Mouse (Mus musculus): Measurements from ENCODE around the gene Krt15. TPM values are rescaled to one million over a fixed set of nuclear protein-coding genes. Genes with fewer than 3 reads are reported as not detected.

Krt15 gene
- total RNA-seq (2021) = not detected

DNA sequence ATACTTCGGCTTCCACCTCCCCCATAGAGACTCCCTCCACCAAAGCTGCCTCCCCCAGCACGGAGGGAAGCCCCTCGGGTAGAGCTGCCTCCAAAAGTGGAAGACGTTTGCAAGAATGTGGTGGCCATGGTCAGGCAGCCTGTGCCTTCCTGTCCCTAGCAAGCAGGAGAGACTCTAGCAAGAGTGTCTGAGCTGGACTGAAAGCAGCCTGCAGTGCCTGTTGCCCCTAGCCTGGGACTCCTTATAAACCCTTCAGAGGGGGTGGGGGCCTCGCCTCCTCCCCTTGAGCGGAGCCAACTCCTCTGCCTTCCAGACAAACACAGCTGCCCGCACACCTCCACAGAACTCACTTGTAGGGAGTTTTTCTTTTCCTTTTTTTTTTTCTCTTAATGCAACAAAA is at the start of gene Krt15:
TSS of gene Krt15 (minus strand) at position 198 of the 400 bp plus-strand sequence.
- no peak for DNase-seq (ENCODE audit: extremely low spot score in 1 of 2, low spot score in 2 of 2)
- intact Hi-C loops (cut with DNase I) = no loop called here

- DNase-seq (ENCODE audit: extremely low spot score in 1 of 2, low spot score in 2 of 2) = no peak
- intact Hi-C loops (cut with DNase I) = no loop called here
Measured at GRCm38 (mm10) chr11:100181725-100182124, 46.0 kb upstream of the Krt15 start.

- DNase-seq (ENCODE audit: extremely low spot score in 1 of 2, low spot score in 2 of 2) = no peak
- intact Hi-C loops (cut with DNase I) = no loop called here
Measured at GRCm38 (mm10) chr11:100179260-100179659, 43.5 kb upstream of the Krt15 start.

GRCm38 (mm10) chr11:100178307-100178706 is 42.6 kb upstream of the Krt15 start:
- no peak for DNase-seq (ENCODE audit: extremely low spot score in 1 of 2, low spot score in 2 of 2)
- intact Hi-C loops (cut with DNase I) = no loop called here

DNA sequence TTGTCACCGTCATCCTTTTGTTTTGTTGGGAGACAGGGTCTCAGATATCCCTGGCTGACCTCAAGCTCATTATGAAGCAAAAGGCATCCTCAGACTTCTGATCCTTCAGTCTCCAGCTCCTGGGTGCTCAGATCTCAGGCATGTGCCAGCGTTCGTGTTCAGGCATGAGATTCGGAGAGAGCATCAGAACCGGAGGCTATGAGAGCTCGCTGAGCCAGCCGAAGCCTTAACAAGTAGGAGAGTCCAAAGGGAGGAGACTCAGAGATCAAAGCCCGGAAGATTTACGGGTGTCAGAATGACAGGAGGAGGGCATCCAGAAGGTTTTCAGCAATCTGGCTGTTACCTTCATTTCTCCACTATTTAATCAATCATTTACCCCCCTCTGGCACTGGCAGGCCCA is 41.1 kb upstream of the Krt15 start:
- intact Hi-C loops (cut with DNase I) = no loop called here

GRCm38 (mm10) chr11:100168765-100169762 is 33.3 kb upstream of the Krt15 start:
- intact Hi-C loops (cut with DNase I) = loop anchor here (2.0 to 10.0 kb wide), 3 partner anchors 112 to 784 kb away; partner anchors contain the start of gene Krt10
- peak; percentile 57 to 76 for DNase-seq (ENCODE audit: extremely low spot score in 1 of 2, low spot score in 2 of 2)

More for the DNA sequence above, 41.1 kb upstream of the Krt15 start:
- DNase-seq (ENCODE audit: extremely low spot score in 1 of 2, low spot score in 2 of 2) = no peak

DNA sequence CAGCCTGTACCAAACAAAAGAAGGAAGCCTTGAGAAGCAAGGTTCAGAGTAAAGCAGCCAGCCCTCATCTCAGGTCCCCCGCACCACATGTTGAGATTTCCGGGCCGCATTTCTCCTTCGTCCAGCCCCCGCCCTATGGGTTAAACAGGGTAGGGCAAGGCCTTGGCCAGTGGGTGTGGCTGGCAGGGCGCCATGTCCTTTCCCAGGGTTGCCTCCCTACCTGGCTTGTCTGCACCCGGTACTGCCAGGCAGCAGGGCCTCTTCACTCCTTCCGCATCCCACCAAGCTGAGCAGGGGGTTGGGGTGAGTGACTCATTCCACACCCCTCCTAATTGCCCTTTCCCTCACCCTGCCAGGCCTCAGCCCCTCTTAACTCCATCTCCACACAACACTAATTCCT is 32.3 kb upstream of the Krt15 start:
- peak in 1 of 2 experiments; percentile 59 for DNase-seq (ENCODE audit: extremely low spot score in 1 of 2, low spot score in 2 of 2)
- intact Hi-C loops (cut with DNase I) = loop anchor here (2.0 to 10.0 kb wide), 3 partner anchors 113 to 783 kb away; partner anchors contain the start of gene Krt10

DNA sequence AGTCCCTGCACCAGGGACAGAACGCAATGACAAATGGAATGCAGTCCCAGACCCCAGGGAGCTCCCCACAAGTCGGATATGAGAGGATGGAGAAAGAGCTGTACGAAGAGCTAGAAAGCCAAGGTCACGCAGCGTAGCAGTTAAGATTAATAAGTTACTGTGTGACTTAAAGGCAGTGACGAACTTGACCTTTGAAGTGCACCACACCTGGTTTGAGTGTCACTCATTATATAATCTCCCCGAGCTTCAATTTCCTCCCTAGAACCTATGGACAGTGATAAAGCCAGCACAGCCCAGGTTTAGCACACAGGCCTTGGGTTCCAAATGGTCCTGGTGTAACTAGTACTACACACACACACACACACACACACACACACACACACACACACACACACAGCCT is 28.7 kb upstream of the Krt15 start:
- intact Hi-C loops (cut with DNase I) = loop anchor here (10.0 kb wide), 1 partner anchor 780 kb away; the partner anchor contains the start of gene Krt10
- no peak for DNase-seq (ENCODE audit: extremely low spot score in 1 of 2, low spot score in 2 of 2)

- DNase-seq (ENCODE audit: extremely low spot score in 1 of 2, low spot score in 2 of 2) = no peak
- intact Hi-C loops (cut with DNase I) = no loop called here
Measured at GRCm38 (mm10) chr11:100157908-100158477, 22.3 kb upstream of the Krt15 start.

- no peak for DNase-seq (ENCODE audit: extremely low spot score in 1 of 2, low spot score in 2 of 2)
- intact Hi-C loops (cut with DNase I) = no loop called here
Measured at GRCm38 (mm10) chr11:100157331-100157730, 21.6 kb upstream of the Krt15 start.

- no peak for DNase-seq (ENCODE audit: extremely low spot score in 1 of 2, low spot score in 2 of 2)
- intact Hi-C loops (cut with DNase I) = no loop called here
Measured at GRCm38 (mm10) chr11:100155497-100156255, 19.9 kb upstream of the Krt15 start.

DNA sequence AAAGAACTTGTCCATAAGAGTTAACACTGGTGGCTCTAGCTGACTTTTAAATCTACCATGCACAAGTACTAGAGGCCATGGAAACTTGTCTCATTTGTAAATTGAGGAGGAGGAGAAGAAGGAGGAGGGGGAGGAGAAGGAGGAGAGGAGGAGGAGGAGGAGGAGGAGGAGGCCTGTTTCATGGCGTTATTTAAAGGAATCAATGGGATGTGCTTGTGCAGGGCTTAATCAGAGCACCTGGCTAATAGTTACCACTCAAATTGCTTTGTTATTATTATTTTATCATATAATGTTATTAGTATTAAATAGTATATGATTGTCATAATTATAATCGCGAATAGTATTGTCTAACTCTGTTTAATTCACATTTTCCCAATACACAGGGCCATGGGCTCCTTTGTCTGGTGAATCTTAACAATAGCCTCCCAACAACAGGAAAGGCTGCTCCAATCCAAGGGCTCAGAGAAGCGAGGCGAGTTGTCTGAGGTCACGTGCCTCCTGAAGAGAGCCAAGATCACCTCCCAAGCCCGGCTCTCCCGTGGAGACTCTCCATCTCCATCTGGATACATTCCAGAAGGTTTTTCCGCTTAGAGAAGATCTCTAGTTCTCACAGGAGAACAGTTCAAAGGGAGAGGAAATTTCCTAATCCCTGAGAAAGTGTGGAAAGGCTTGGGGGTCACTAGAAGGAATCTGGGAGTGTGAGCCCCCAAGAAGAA is 13.0 kb upstream of the Krt15 start, which contains the start of gene Krt19:
TSS of gene Krt19 (minus strand) at position 51 of the 716 bp plus-strand sequence.
- peak in 1 of 2 experiments; percentile 41 for DNase-seq (ENCODE audit: extremely low spot score in 1 of 2, low spot score in 2 of 2)
- intact Hi-C loops (cut with DNase I) = no loop called here

GRCm38 (mm10) chr11:100147566-100148353 is 12.0 kb upstream of the Krt15 start:
- intact Hi-C loops (cut with DNase I) = no loop called here
- no peak for DNase-seq (ENCODE audit: extremely low spot score in 1 of 2, low spot score in 2 of 2)

- no peak for DNase-seq (ENCODE audit: extremely low spot score in 1 of 2, low spot score in 2 of 2)
- intact Hi-C loops (cut with DNase I) = no loop called here
Measured at GRCm38 (mm10) chr11:100145858-100146560, 10.3 kb upstream of the Krt15 start.

- DNase-seq (ENCODE audit: extremely low spot score in 1 of 2, low spot score in 2 of 2) = no peak
- intact Hi-C loops (cut with DNase I) = no loop called here
Measured at GRCm38 (mm10) chr11:100145104-100145503, 9.4 kb upstream of the Krt15 start.

DNA sequence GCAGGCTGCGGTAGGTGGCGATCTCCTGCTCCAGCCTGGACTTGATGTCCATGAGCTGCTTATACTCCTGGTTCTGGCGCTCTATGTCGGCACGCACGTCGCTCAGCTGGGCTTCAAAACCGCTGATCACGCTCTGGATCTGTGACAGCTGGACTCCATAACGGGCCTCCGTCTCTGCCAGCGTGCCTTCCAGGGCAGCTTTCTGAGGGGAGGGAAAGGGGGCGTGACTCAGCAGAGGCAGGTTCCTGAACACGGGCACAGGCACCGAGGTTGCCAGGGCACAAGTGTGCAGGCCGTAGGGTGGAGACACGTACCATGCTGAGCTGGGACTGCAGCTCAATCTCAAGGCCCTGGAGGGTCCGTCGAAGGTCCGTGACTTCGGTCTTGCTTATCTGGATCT is 5.2 kb upstream of the Krt15 start:
- intact Hi-C loops (cut with DNase I) = no loop called here
- no peak for DNase-seq (ENCODE audit: extremely low spot score in 1 of 2, low spot score in 2 of 2)

- no peak for DNase-seq (ENCODE audit: extremely low spot score in 1 of 2, low spot score in 2 of 2)
- intact Hi-C loops (cut with DNase I) = no loop called here
Measured at GRCm38 (mm10) chr11:100139391-100139790, 3.7 kb upstream of the Krt15 start.
